Mouse (Mus musculus): ENCODE results near the gene Kcnq4. TPM values are rescaled to one million over a fixed set of nuclear protein-coding genes. Genes with fewer than 3 reads are reported as not detected.

Gene Kcnq4
- total RNA-seq, 2 experiments from 2014 or later, result 1.8 to 2.2 TPM

GRCm38 (mm10) chr4:120727842-120728241, 20.6 kb downstream of the Kcnq4 start:
- intact Hi-C loops (cut with DNase I), result no loop called here
- no peak for DNase-seq (ENCODE audit: low spot score)

DNA sequence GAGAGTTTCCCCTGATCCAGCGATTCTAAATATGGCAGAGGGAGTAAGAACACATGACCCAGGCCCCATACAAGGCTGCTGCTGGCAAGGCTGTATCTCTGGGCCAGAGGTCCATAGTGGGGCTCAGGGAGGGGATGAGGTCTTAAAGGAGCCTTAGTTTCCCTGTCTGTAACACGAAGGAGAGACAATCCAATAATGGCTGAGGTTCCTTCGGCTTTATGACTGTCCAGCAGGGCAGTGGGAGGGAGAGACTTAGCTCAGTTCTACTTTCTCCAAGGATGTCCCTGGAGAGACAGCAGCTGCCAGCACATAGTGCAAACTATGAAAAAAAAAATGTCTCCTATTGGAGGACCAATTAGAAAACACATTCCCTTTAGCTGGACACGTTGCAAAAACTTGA, 22.2 kb downstream of the Kcnq4 start:
- intact Hi-C loops (cut with DNase I), result no loop called here
- no peak for DNase-seq (ENCODE audit: low spot score)

GRCm38 (mm10) chr4:120725516-120726090, 22.8 kb downstream of the Kcnq4 start:
- intact Hi-C loops (cut with DNase I), result no loop called here
- DNase-seq (ENCODE audit: low spot score), result no peak

- no peak for DNase-seq (ENCODE audit: low spot score)
- intact Hi-C loops (cut with DNase I), result no loop called here
Measured at GRCm38 (mm10) chr4:120721574-120721973, 26.8 kb downstream of the Kcnq4 start.

DNA sequence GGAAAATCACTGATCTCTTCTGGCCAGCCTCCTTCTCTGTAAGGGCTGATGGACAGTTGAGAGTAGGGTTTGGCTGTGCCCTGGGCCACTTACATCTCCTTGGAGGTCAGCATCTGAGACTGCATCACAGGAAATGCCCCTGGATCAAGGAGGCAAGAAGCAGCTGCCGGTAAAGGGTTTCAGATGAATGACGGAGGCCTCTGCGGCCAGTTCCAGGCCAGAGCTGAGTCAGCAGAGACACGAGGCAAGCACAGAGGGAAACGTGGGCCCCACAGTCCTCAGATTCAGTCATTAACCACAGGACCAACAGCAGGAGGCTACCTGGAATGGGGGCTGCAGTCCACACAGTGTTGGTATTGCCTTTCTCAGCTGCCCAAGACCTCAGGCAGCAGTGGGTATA, 29.3 kb downstream of the Kcnq4 start:
- no peak for DNase-seq (ENCODE audit: low spot score)
- intact Hi-C loops (cut with DNase I), result no loop called here

GRCm38 (mm10) chr4:120717591-120717990, 30.8 kb downstream of the Kcnq4 start:
- intact Hi-C loops (cut with DNase I), result no loop called here
- DNase-seq (ENCODE audit: low spot score), result no peak

DNA sequence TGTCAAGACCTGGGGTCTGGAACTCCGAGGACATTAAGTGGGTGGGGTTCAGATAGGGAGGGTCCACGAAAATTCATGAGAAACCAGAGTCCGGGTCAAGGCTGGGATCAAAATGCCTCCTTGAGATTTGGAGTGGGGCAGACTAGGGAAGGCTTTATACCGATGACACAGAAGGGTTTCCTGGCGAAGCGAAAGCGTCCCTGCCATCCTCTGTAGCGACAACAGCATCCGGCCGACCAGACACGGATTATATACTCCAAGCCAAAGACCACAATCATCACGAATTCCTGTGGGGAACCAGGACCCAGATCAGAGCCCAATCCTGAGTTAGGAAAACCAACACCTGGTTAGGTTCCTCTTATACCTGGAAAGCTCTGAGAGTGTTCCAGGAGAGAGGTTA, 31.6 kb downstream of the Kcnq4 start:
- intact Hi-C loops (cut with DNase I), result no loop called here
- no peak for DNase-seq (ENCODE audit: low spot score)

DNA sequence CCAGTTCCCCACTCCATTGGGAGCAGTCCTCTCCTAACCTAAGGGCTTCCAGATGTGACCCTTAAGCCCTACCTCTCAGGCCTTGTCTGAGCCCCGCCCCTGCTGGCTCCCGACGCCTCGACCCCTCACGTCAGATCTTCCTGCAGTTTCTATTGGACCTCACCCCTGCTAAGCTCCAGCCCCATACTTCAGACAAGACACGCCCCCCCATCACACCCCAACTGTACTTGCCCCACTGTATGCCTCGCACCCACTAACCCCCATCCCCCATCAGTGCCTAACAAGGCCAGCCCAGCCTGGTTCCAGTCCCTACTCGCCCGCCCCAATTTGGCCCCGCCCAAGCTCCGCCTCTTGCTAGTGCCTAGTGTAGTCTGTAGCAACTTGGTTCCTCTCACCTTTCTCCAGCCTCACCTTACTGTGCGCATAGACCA, 32.3 kb downstream of the Kcnq4 start:
- no peak for DNase-seq (ENCODE audit: low spot score)
- intact Hi-C loops (cut with DNase I), result no loop called here

- intact Hi-C loops (cut with DNase I), result no loop called here
Measured at GRCm38 (mm10) chr4:120713856-120714497, 34.4 kb downstream of the Kcnq4 start.

DNA sequence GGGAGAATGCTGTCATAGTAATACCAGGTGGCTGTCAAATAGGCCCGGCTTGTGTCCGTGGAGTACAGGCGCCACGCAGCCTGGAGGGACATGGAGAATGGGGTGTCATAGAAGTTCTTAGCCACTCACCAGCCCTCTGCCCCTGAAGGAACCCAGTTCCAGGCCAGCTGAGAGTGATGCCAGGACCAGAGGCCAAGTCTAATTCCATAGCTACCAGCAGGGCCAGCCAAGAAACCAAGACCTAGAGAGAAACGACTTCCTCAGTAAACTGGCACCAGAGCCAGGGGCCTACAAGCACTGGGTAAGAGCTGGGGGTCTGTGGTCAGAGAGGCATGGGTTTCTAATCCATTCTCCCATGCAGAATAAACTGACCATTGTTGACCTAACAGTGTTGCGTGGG, 35.4 kb downstream of the Kcnq4 start:
- DNase-seq (ENCODE audit: low spot score), result no peak
- intact Hi-C loops (cut with DNase I), result no loop called here

More at GRCm38 (mm10) chr4:120713856-120714497, 34.4 kb downstream of the Kcnq4 start:
- DNase-seq (ENCODE audit: low spot score), result no peak

DNA sequence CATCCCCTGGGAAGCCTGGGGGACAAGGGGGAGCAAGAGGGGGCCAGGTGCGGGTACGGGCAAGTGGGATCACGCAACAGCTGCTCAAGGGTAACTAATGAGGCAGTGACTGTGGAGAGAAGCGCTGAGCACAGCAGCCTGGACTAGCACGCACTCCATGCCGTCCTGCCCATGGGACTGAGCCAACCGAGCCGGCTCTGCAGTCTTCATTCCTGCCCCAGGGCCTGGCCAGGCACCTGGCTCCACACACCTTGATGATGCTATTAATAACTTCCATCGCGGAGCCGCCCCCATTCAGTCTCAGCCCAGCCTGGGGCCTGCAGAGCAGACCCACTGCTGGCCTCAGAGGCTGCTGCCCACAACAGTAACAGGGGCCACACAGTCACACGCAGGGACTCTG, 36.2 kb downstream of the Kcnq4 start:
- intact Hi-C loops (cut with DNase I), result no loop called here
- DNase-seq (ENCODE audit: low spot score), result no peak

- DNase-seq (ENCODE audit: low spot score), result no peak
- intact Hi-C loops (cut with DNase I), result loop anchor here (5.0 kb wide), 1 partner anchor 45 kb away; the partner anchor contains the start of gene Kcnq4
Measured at GRCm38 (mm10) chr4:120702511-120702910, 45.9 kb downstream of the Kcnq4 start.

GRCm38 (mm10) chr4:120702056-120702455, 46.4 kb downstream of the Kcnq4 start:
- DNase-seq (ENCODE audit: low spot score), result no peak
- intact Hi-C loops (cut with DNase I), result loop anchor here (5.0 kb wide), 1 partner anchor 45 kb away; the partner anchor contains the start of gene Kcnq4

GRCm38 (mm10) chr4:120701180-120701579, 47.2 kb downstream of the Kcnq4 start:
- no peak for DNase-seq (ENCODE audit: low spot score)
- intact Hi-C loops (cut with DNase I), result loop anchor here (5.0 kb wide), 1 partner anchor 46 kb away; the partner anchor contains the start of gene Kcnq4

DNA sequence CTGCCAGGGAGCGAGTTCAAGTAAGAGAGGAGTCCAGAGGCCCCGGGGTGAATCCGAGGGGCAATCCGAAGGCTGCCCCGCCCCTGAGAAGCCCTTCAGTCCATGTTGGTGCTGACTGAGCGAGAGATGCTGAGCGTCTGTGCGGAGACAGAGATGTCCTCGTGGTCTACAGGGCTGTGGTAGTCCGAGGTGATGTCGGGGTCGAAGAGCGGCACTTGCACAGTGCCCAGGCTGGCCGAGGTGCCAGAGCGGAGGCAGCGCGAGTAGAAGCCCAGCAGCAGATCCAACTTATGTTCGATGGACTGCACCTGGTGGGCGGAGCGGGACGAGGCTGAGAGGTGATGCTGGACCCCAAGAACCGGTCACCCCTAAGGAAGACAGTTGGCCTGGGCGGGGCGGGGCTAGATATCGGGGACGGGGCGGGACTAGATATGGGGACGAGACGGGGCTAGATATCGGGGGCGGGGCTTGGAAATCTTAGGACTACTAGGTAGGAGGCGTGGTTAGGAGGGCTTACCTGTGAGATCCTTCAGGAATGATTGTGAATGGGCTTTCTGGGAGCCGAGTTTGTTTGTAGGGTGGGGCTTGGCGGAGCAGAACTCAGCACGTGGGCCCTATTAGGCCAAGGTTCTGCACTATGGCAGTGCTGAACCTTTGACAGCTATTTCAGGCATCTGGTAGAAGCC, 50.5 kb downstream of the Kcnq4 start:
- intact Hi-C loops (cut with DNase I), result no loop called here
- no peak for DNase-seq (ENCODE audit: low spot score)

DNA sequence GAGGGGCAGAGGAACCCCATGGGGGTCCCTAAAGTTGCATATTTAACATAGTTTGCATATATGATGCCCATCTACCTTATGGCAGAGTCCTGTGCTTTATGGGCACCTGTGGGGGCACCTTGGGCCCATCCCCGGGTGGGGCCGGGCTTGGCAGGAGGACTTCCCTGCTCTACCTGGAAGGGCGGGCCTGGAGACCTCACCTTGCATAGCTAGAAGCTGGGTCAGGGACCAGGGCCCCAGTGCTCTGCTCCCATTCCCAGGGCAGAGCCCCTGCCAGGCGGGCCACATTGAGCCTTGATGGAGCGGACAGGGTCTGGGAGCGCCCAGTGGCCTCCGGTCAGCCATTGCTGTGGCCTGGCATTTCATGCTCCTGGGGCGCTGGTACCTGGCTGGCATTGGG, 51.1 kb downstream of the Kcnq4 start:
- intact Hi-C loops (cut with DNase I), result no loop called here
- DNase-seq (ENCODE audit: low spot score), result no peak

GRCm38 (mm10) chr4:120692717-120693116, 55.7 kb downstream of the Kcnq4 start:
- no peak for DNase-seq (ENCODE audit: low spot score)
- intact Hi-C loops (cut with DNase I), result no loop called here

DNA sequence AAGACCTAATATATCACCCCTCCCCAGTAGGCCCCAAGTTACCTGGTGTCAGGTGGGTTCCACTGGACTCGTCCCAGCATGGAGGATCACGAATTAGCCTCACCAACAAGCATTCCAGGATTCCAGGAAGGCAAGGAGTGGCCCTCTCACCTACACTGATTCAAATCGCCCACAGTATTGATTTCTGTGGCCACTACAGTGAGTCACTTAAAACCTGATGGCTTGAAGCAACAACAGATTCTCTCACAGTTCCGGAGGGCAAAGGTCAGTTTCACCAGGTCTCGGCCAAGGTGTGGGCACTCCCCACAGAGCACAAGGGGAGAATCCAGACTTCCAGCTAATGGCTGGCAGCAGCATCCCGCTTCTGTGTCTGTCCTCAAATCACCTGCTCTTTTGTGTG, 59.1 kb downstream of the Kcnq4 start:
- intact Hi-C loops (cut with DNase I), result no loop called here
- DNase-seq (ENCODE audit: low spot score), result no peak

DNA sequence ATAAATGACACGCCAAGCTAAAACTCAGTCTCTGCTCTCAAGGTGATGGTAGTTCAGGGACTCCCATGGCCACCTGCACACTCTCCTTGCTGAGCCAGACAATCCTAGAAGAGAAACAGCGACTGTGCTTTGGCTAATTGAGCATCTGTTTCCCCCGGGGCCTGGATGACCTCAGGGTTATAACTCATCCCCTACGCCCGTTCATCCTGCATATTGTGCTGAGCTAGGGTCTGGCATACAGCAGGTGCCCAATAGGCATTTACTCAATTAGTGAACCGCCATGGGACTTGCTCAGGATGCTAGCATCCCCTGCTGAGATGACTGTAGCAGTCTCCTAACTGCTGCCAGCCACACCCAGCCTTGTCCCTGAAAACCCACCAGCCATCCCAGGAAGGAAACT, 61.1 kb downstream of the Kcnq4 start:
- intact Hi-C loops (cut with DNase I), result no loop called here
- DNase-seq (ENCODE audit: low spot score), result no peak

- intact Hi-C loops (cut with DNase I), result loop anchor here (5.0 kb wide), 3 partner anchors 69 to 296 kb away; no protein-coding TSS in a partner anchor
Measured at GRCm38 (mm10) chr4:120683278-120683997, 65.0 kb downstream of the Kcnq4 start.

More at GRCm38 (mm10) chr4:120683278-120683997, 65.0 kb downstream of the Kcnq4 start:
- no peak for DNase-seq (ENCODE audit: low spot score)

All from heart, postnatal 25 days (tissue).